Mouse (Mus musculus) testis, adult 2 months (tissue): Measurements from ENCODE around the gene Wdr95. TPM values are rescaled to one million over a fixed set of nuclear protein-coding genes. Genes with fewer than 3 reads are reported as not detected.

Experiments
- H3K27ac ChIP-seq: fragments of 200-500 bp; 2 replicates; pipeline ENCODE4 v1.5.1; 2012; ENCODE audit warnings: low read depth, low read length; ENCODE audit not compliant: control insufficient read depth, insufficient read depth
- H3K27me3 ChIP-seq: fragments of 200-500 bp; 2 replicates; pipeline ENCODE4 v1.6.1; 2012; ENCODE audit warnings: mild to moderate bottlenecking, low read length, moderate library complexity; ENCODE audit not compliant: control insufficient read depth, insufficient read depth
- H3K36me3 ChIP-seq: fragments of 200-500 bp; 2 replicates; pipeline ENCODE4 v1.6.1; 2012; ENCODE audit warnings: mild to moderate bottlenecking, low read length; ENCODE audit not compliant: control insufficient read depth, insufficient read depth
- H3K4me1 ChIP-seq: fragments of 200-500 bp; 2 replicates; pipeline ENCODE4 v1.6.1; 2012; ENCODE audit warnings: low read length; ENCODE audit not compliant: control insufficient read depth, insufficient read depth
- H3K4me3 ChIP-seq: fragments of 200-500 bp; 2 replicates; pipeline ENCODE4 v1.5.1; 2012; ENCODE audit warnings: low read depth, mild to moderate bottlenecking, low read length, moderate library complexity, mixed read lengths; ENCODE audit not compliant: control insufficient read depth
- CTCF ChIP-seq: fragments of 200-500 bp; IDR thresholded peaks from 2 replicates; pipeline ENCODE4 v1.5.1; 2012; ENCODE audit warnings: low read depth, mild to moderate bottlenecking, inconsistent platforms, low read length, moderate library complexity; ENCODE audit not compliant: control insufficient read depth, insufficient read depth, insufficient replicate concordance
- POLR2A ChIP-seq: fragments of 200-500 bp; IDR thresholded peaks from 2 replicates; pipeline ENCODE4 v1.6.1; 2012; ENCODE audit warnings: low read depth, mild to moderate bottlenecking, inconsistent platforms, low read length, moderate library complexity; ENCODE audit not compliant: control insufficient read depth
- polyA plus RNA-seq: library from polyadenylated mRNA; depleted of rRNA; stranded (reverse); fragments of >200 nt; gene quantifications from 2 replicates; pipeline ENCODE4 v1.2.3, GENCODE M21; 2012; rRNA removed

Wdr95 gene
- polyA plus RNA-seq = 14.7 and 18.4 TPM in 2 replicates

GRCm38 (mm10) chr5:149527999-149528729 lies at the start of gene Wdr95:
Wdr95 (plus strand) TSS chr5:149528679.
- Histone ChIP-seq H3K36me3 (no peaks in the 10 kb centered on the region), H3K27me3 (no peaks in the 10 kb centered on the region; the same call in 1 of the 2 replicates), H3K4me1 (peaks cover 26% of the 10 kb centered on the region), H3K27ac (no peak within 1 kb of the TSS), H3K4me3 (peak within 1 kb of the TSS; percentile 75)
- TF ChIP-seq CTCF = no peak
- TF ChIP-seq POLR2A = no peak

- no peak overlapping the region for H3K27ac ChIP-seq
- no peaks in the 10 kb centered on the region for H3K27me3 ChIP-seq
- no peaks in the 10 kb centered on the region for H3K36me3 ChIP-seq
- H3K4me1 ChIP-seq = no peaks in the 10 kb centered on the region; the same call in 1 of the 2 replicates
- TF ChIP-seq CTCF (no peak), POLR2A (no peak)
- no peak overlapping the region for H3K4me3 ChIP-seq
Observed at GRCm38 (mm10) chr5:149481920-149482319, 46.6 kb upstream of the Wdr95 start.

- Histone ChIP-seq H3K27me3 (no peaks in the 10 kb centered on the region), H3K27ac (no peak overlapping the region), H3K4me1 (no peaks in the 10 kb centered on the region; the same call in 1 of the 2 replicates), H3K4me3 (no peak overlapping the region), H3K36me3 (no peaks in the 10 kb centered on the region)
- TF ChIP-seq POLR2A (no peak), CTCF (peak; percentile 71)
Observed at GRCm38 (mm10) chr5:149483321-149484052, 45.0 kb upstream of the Wdr95 start.

DNA sequence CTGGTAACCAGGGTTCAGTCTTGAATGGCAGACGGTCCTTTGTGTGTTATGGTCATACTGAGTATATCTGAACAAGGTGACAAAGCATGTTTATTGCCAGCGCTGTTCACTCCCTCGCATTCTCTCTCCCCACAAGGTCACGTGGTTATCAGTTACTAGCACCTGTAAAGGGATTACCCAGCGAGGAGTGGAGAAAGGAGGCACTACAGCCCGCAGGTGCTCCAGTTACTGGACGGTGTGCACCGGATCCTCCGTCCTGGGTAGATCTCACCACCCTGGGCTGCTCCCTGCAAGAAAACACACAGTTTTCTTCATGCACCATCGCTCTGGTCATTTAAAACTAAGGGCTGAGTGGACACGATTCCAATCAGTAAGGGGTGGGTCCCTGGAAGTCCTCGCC lies 44.2 kb upstream of the Wdr95 start:
- peaks cover 1% of the 10 kb centered on the region; the same call in 1 of the 2 replicates for H3K4me1 ChIP-seq
- no peaks in the 10 kb centered on the region for H3K36me3 ChIP-seq
- H3K27ac ChIP-seq = no peak overlapping the region
- no peaks in the 10 kb centered on the region for H3K27me3 ChIP-seq
- no peak overlapping the region for H3K4me3 ChIP-seq
- TF ChIP-seq CTCF = no peak
- no peak for TF ChIP-seq POLR2A

DNA sequence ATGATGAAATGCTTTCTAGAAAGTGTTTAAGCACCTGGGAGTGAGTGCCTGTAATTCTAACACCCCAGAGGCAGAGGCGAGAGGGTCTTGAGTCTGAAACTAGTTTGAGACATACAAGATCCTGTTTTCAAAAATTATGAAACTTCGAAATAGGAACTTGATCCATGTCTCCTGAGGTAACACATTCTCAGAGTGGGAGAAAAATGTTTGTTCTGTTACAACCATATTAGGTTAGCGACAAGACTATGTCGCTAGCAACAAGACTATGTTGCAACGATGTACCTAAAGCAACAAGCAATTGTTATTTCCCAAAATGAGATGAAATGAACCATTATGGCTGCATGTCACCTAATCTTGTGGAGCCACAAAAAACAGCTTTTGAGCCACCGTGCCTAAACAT lies 43.0 kb upstream of the Wdr95 start:
- H3K36me3 ChIP-seq = no peaks in the 10 kb centered on the region
- no peak for TF ChIP-seq CTCF
- TF ChIP-seq POLR2A = no peak
- H3K4me1 ChIP-seq = peaks cover 5% of the 10 kb centered on the region; the same call in 1 of the 2 replicates
- H3K4me3 ChIP-seq = no peak overlapping the region
- no peak overlapping the region for H3K27ac ChIP-seq
- no peaks in the 10 kb centered on the region for H3K27me3 ChIP-seq

DNA sequence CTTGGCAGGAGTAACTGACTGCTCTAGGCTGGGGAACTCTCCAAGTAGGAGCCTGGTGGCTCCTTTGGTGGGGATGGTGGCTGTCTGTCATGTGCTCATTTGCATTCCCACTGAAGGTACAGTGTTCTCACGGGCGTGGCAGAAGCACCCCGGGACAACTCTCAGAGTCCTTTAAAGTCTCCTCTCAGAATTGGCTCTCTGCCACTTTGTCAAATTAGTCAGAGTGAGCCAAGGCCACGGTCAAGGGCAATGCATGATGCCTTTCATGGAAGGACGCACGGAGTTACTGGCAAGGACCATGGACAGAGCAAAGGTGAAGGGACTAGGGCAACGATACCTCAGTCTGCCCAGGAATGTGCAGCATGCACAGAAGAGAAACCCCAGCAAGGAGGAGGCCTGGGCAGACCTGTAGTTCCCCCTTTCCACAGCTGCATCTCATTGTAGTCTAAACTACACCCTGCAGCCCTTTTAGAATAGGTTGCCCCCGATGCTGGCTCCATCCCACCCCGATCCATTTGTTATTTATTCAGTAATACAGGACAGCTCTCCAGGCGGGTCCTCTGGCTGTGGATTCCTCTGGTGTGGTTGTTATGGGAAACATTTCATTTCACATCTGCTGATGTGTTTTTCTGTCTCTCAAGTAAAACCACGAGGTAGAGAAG lies 40.0 kb upstream of the Wdr95 start:
- no peaks in the 10 kb centered on the region for H3K36me3 ChIP-seq
- TF ChIP-seq POLR2A (no peak), CTCF (no peak)
- no peak overlapping the region for H3K27ac ChIP-seq
- peaks cover 6% of the 10 kb centered on the region; the same call in 1 of the 2 replicates for H3K4me1 ChIP-seq
- H3K4me3 ChIP-seq = no peak overlapping the region
- H3K27me3 ChIP-seq = no peaks in the 10 kb centered on the region

GRCm38 (mm10) chr5:149489136-149489535 lies 39.3 kb upstream of the Wdr95 start:
- H3K36me3 ChIP-seq = no peaks in the 10 kb centered on the region
- peaks cover 6% of the 10 kb centered on the region; the same call in 1 of the 2 replicates for H3K4me1 ChIP-seq
- no peaks in the 10 kb centered on the region for H3K27me3 ChIP-seq
- TF ChIP-seq POLR2A (no peak), CTCF (no peak)
- H3K27ac ChIP-seq = no peak overlapping the region
- no peak overlapping the region for H3K4me3 ChIP-seq
